Mouse (Mus musculus) stomach, postnatal 0 days (tissue): ENCODE results near the gene Gm28051.

Source experiments
- CTCF ChIP-seq: IDR thresholded peaks from 2 replicates; pipeline ENCODE4 v1.5.1; 2016; ENCODE audit warnings: antibody characterized with exemption, low read depth, mild to moderate bottlenecking, moderate library complexity
- EP300 ChIP-seq: optimal IDR thresholded peaks from 2 replicates; pipeline ENCODE3; 2016; ENCODE audit warnings: antibody characterized with exemption

- TF ChIP-seq CTCF (no peak), EP300 (no peak)
Observed at GRCm38 (mm10) chr12:102771601-102772000, 14.0 kb upstream of the Gm28051 start.
